Mouse (Mus musculus): ENCODE results near the gene Atp6v0a4. TPM values are rescaled to one million over a fixed set of nuclear protein-coding genes. Genes with fewer than 3 reads are reported as not detected.

Gene Atp6v0a4
- polyA plus RNA-seq, 1 experiment from 2014 or later: 0.22 TPM

- no peaks in the 10 kb centered on the region for H3K27me3 ChIP-seq
- no peaks in the 10 kb centered on the region for H3K4me1 ChIP-seq (replicated peaks)
- ATAC-seq (ENCODE audit: insufficient read depth): no peak
- no peaks in the 10 kb centered on the region for H3K9me3 ChIP-seq (replicated peaks)
- H3K4me2 ChIP-seq: no peak overlapping the region
- 68% methylated on average over 4 of the region's 4 CpGs for WGBS (ENCODE audit: insufficient replicate concordance)
- H3K27ac ChIP-seq (replicated peaks): no peak overlapping the region
- H3K36me3 ChIP-seq (replicated peaks): no peaks in the 10 kb centered on the region
- no peak overlapping the region for H3K9ac ChIP-seq
- no peak overlapping the region for H3K4me3 ChIP-seq (replicated peaks)
These were observed 76.4 kb downstream of the Atp6v0a4 start for GRCm38 (mm10) chr6:38048003-38048402.

- Histone ChIP-seq H3K4me1 (replicated peaks) (no peaks in the 10 kb centered on the region), H3K27ac (replicated peaks) (no peak within 1 kb of the TSS), H3K4me3 (replicated peaks) (no peak within 1 kb of the TSS), H3K9ac (no peak within 1 kb of the TSS), H3K4me2 (no peak within 1 kb of the TSS), H3K27me3 (no peaks in the 10 kb centered on the region), H3K9me3 (replicated peaks) (no peaks in the 10 kb centered on the region), H3K36me3 (replicated peaks) (no peaks in the 10 kb centered on the region)
- no peak for ATAC-seq (ENCODE audit: insufficient read depth)
- 51% methylated on average over 6 of the region's 6 CpGs for WGBS (ENCODE audit: insufficient replicate concordance)
These were observed 77.5 kb downstream of the Atp6v0a4 start, which contains the start of gene Svopl for GRCm38 (mm10) chr6:38046838-38047237. Svopl (minus strand) TSS chr6:38046996.

- no peak overlapping the region for H3K9ac ChIP-seq
- H3K27ac ChIP-seq (replicated peaks): no peak overlapping the region
- no peaks in the 10 kb centered on the region for H3K4me1 ChIP-seq (replicated peaks)
- no peak overlapping the region for H3K4me3 ChIP-seq (replicated peaks)
- H3K36me3 ChIP-seq (replicated peaks): no peaks in the 10 kb centered on the region
- no peaks in the 10 kb centered on the region for H3K27me3 ChIP-seq
- no peaks in the 10 kb centered on the region for H3K9me3 ChIP-seq (replicated peaks)
- no peak for ATAC-seq (ENCODE audit: insufficient read depth)
- no peak overlapping the region for H3K4me2 ChIP-seq
- WGBS (ENCODE audit: insufficient replicate concordance): 44% methylated on average over 5 of the region's 5 CpGs
These were observed 91.4 kb downstream of the Atp6v0a4 start for GRCm38 (mm10) chr6:38032801-38033566.

GRCm38 (mm10) chr6:38031924-38032540, 92.4 kb downstream of the Atp6v0a4 start:
- Histone ChIP-seq H3K4me1 (replicated peaks) (no peaks in the 10 kb centered on the region), H3K9me3 (replicated peaks) (no peaks in the 10 kb centered on the region), H3K4me3 (replicated peaks) (no peak overlapping the region), H3K9ac (no peak overlapping the region), H3K27ac (replicated peaks) (no peak overlapping the region), H3K4me2 (no peak overlapping the region), H3K27me3 (no peaks in the 10 kb centered on the region), H3K36me3 (replicated peaks) (no peaks in the 10 kb centered on the region)
- 24% methylated on average over 7 of the region's 7 CpGs for WGBS (ENCODE audit: insufficient replicate concordance)
- no peak for ATAC-seq (ENCODE audit: insufficient read depth)

- Histone ChIP-seq H3K4me1 (replicated peaks) (no peaks in the 10 kb centered on the region), H3K4me3 (replicated peaks) (no peak overlapping the region), H3K9me3 (replicated peaks) (no peaks in the 10 kb centered on the region), H3K4me2 (no peak overlapping the region), H3K27me3 (no peaks in the 10 kb centered on the region), H3K9ac (no peak overlapping the region), H3K27ac (replicated peaks) (no peak overlapping the region), H3K36me3 (replicated peaks) (no peaks in the 10 kb centered on the region)
- 44% methylated on average over 2 of the region's 2 CpGs for WGBS (ENCODE audit: insufficient replicate concordance)
- no peak for ATAC-seq (ENCODE audit: insufficient read depth)
These were observed 96.2 kb downstream of the Atp6v0a4 start for GRCm38 (mm10) chr6:38028205-38028604.

- Histone ChIP-seq H3K36me3 (replicated peaks) (no peaks in the 10 kb centered on the region), H3K9ac (no peak overlapping the region), H3K27me3 (no peaks in the 10 kb centered on the region), H3K4me2 (no peak overlapping the region), H3K4me3 (replicated peaks) (no peak overlapping the region), H3K27ac (replicated peaks) (no peak overlapping the region), H3K4me1 (replicated peaks) (no peaks in the 10 kb centered on the region), H3K9me3 (replicated peaks) (no peaks in the 10 kb centered on the region)
- no peak for ATAC-seq (ENCODE audit: insufficient read depth)
- 50% methylated on average over 1 of the region's 1 CpGs for WGBS (ENCODE audit: insufficient replicate concordance)
These were observed 96.6 kb downstream of the Atp6v0a4 start for GRCm38 (mm10) chr6:38027771-38028170.

DNA sequence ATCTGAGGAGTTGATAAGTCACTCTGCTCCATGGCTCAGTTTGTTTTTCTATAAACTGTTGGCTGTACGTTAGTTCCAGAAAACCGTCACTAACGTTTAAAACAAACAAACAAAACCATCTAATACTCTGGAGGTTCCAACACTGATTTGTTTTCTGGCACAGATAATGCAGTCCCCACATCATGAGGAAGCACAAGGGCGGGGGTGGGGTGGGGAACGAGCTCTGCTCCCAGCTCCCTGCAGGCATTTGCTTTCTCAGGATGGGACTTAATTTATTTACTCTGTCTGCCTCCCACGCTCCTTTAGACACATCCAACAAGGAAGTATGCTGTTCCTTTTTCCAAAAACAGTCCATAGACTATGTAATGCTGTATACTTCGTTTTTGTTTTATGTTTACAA, 101.1 kb downstream of the Atp6v0a4 start:
- Histone ChIP-seq H3K36me3 (replicated peaks) (no peaks in the 10 kb centered on the region), H3K4me2 (no peak overlapping the region), H3K9ac (no peak overlapping the region), H3K27ac (replicated peaks) (no peak overlapping the region), H3K27me3 (no peaks in the 10 kb centered on the region), H3K9me3 (replicated peaks) (no peaks in the 10 kb centered on the region), H3K4me3 (replicated peaks) (no peak overlapping the region), H3K4me1 (replicated peaks) (no peaks in the 10 kb centered on the region)
- no peak for ATAC-seq (ENCODE audit: insufficient read depth)
- 32% methylated on average over 7 of the region's 7 CpGs for WGBS (ENCODE audit: insufficient replicate concordance)

- Histone ChIP-seq H3K27ac (replicated peaks) (no peak overlapping the region), H3K4me1 (replicated peaks) (no peaks in the 10 kb centered on the region), H3K9ac (no peak overlapping the region), H3K9me3 (replicated peaks) (no peaks in the 10 kb centered on the region), H3K27me3 (no peaks in the 10 kb centered on the region), H3K4me3 (replicated peaks) (no peak overlapping the region), H3K36me3 (replicated peaks) (no peaks in the 10 kb centered on the region), H3K4me2 (no peak overlapping the region)
- WGBS (ENCODE audit: insufficient replicate concordance): 56% methylated on average over 7 of the region's 7 CpGs
- no peak for ATAC-seq (ENCODE audit: insufficient read depth)
These were observed 103.0 kb downstream of the Atp6v0a4 start for GRCm38 (mm10) chr6:38021406-38021805.

DNA sequence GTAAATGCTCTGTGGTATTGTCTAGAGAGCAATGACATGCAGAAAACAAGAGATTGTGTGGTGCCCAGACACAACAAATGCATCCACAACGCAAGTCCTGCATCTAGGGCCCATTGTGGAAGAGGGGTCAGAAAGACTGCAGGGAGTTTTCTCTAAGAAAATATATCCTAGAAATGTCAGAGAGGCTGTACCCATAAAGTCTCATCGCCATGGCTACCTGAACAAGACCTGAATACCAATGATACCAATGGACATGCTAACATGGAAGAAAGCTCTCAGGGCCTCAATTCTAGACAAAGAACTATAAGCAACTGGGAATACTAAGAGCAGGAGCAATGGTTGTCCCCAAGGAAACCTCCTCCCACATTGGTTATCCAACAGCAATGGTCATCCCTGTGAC, 111.6 kb downstream of the Atp6v0a4 start:
- no peak for ATAC-seq (ENCODE audit: insufficient read depth)
- H3K4me2 ChIP-seq: no peak overlapping the region
- 69% methylated on average over 2 of the region's 2 CpGs for WGBS (ENCODE audit: insufficient replicate concordance)

GRCm38 (mm10) chr6:38007459-38007858, 116.9 kb downstream of the Atp6v0a4 start:
- Histone ChIP-seq H3K27ac (replicated peaks) (no peak overlapping the region), H3K27me3 (no peaks in the 10 kb centered on the region), H3K4me1 (replicated peaks) (no peaks in the 10 kb centered on the region), H3K4me3 (replicated peaks) (no peak overlapping the region), H3K9me3 (replicated peaks) (no peaks in the 10 kb centered on the region), H3K9ac (no peak overlapping the region), H3K4me2 (no peak overlapping the region), H3K36me3 (replicated peaks) (no peaks in the 10 kb centered on the region)
- ATAC-seq (ENCODE audit: insufficient read depth): no peak
- WGBS (ENCODE audit: insufficient replicate concordance): 7% methylated on average over 6 of the region's 6 CpGs

More for the DNA sequence above, 111.6 kb downstream of the Atp6v0a4 start:
- no peaks in the 10 kb centered on the region for H3K9me3 ChIP-seq (replicated peaks)
- no peak overlapping the region for H3K27ac ChIP-seq (replicated peaks)
- no peak overlapping the region for H3K4me3 ChIP-seq (replicated peaks)
- no peaks in the 10 kb centered on the region for H3K4me1 ChIP-seq (replicated peaks)
- no peaks in the 10 kb centered on the region for H3K36me3 ChIP-seq (replicated peaks)
- no peak overlapping the region for H3K9ac ChIP-seq
- H3K27me3 ChIP-seq: no peaks in the 10 kb centered on the region
